In genomic region chr16:64989279-64989800, GRCm38 (mm10) we compare ENCODE assay signal across 17 mouse cellular contexts.
"Had no signal": no experiment of that assay in that cellular context is flagged by ENCODE, and none has a peak within 500 bp of the region (broad histone marks: within the 10 kb centered on the region; RNA-seq: fewer than 3 reads in every experiment).

No protein-coding gene starts in this region.

- H3K36me3 ChIP-seq: kidney, embryonic 15.5 days; liver, embryonic 13.5 days; neural tube, embryonic 12.5 days; neural tube, embryonic 15.5 days had no signal

- DNase-seq: kidney, postnatal 10 days; kidney, postnatal 36 days; layer of hippocampus, postnatal 36 days; liver, embryonic 13.5 days; lung, adult 2 months; lung, postnatal 14 days; lung, postnatal 4 days; midbrain, embryonic 14.5 days; right cerebral cortex, adult 18-20 months; right cerebral cortex, postnatal 14 days; right cerebral cortex, postnatal 4 days; thymus, postnatal 36 days had no signal

- H3K4me3 ChIP-seq: kidney, embryonic 15.5 days; left cerebral cortex, adult 2 months; liver, embryonic 13.5 days; neural tube, embryonic 12.5 days; neural tube, embryonic 15.5 days had no signal

- H3K9me3 ChIP-seq: kidney, embryonic 15.5 days; liver, embryonic 13.5 days; neural tube, embryonic 12.5 days; neural tube, embryonic 15.5 days had no signal

- H3K27me3 ChIP-seq: kidney, embryonic 15.5 days; liver, embryonic 13.5 days; neural tube, embryonic 12.5 days; neural tube, embryonic 15.5 days had no signal

- H3K4me1 ChIP-seq: kidney, embryonic 15.5 days; liver, embryonic 13.5 days; neural tube, embryonic 12.5 days; neural tube, embryonic 15.5 days had no signal

- H3K9ac ChIP-seq: kidney, embryonic 15.5 days; liver, embryonic 13.5 days; neural tube, embryonic 12.5 days; neural tube, embryonic 15.5 days had no signal

- H3K27ac ChIP-seq: kidney, embryonic 15.5 days; left cerebral cortex, adult 2 months; liver, embryonic 13.5 days; neural tube, embryonic 12.5 days; neural tube, embryonic 15.5 days had no signal

- H3K4me2 ChIP-seq: kidney, embryonic 15.5 days; liver, embryonic 13.5 days; midbrain, embryonic 11.5 days; neural tube, embryonic 12.5 days; neural tube, embryonic 15.5 days had no signal
